Mouse (Mus musculus) subcutaneous adipose tissue, adult 2 months (tissue): Measurements from ENCODE around the gene Gadd45a. TPM values are rescaled to one million over a fixed set of nuclear protein-coding genes. Genes with fewer than 3 reads are reported as not detected.

Experiments
- polyA plus RNA-seq: library from polyadenylated mRNA; depleted of rRNA; stranded (reverse); fragments of >200 nt; gene quantifications from 2 replicates; pipeline ENCODE4 v1.2.3, GENCODE M21; 2012; ENCODE audit warnings: low replicate concordance; rRNA removed

Gene Gadd45a
- polyA plus RNA-seq = 51.4 and 56.8 TPM in 2 replicates

DNA sequence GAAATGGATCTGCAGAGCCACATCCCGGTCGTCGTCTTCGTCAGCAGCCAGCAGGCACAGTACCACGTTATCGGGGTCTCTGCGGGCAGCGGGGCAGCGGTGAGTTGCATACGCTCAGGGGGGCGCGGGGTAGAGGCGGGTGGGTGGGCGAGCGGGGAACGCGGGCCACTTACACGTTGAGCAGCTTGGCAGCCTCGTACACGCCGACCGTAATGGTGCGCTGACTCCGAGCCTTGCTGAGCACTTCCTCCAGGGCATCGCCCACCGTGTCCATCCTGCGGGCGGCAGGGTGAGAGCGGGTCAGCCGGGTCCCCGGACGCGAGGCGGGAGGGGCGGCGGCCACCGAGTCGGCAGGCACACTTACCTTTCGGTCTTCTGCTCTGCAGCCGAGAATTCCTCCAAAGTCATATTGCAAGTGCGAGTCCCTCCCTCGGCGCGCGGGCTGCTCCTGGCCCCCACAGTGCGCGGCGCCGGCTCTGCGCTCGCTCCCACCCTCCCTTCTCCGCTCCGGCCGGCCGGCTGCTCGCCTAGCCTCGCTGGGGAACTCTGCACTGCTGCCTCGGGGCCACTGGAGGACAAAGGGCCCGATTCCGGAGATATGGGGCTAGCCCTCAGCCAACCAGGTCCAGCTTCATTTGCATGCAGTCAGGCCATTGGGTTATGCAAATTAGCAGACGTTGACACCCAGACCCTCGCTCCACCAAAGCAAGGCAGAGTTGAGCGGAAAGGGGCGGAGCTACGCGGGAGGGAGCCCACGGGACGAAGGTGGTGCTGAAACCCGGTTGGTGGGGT, at the start of gene Gadd45a:
Gene Gadd45a, minus strand, starts transcription at position 621 of the 792 bp plus-strand sequence.

Other genes with a start within 250 kb of the Gadd45a start
- not detected in 2 replicates for gene Vmn1r39, start 226.8 kb downstream of the Gadd45a start, polyA plus RNA-seq
- gene Gng12, start 141.1 kb downstream of the Gadd45a start, polyA plus RNA-seq = 34.9 and 87.0 TPM in 2 replicates
- 29.3 and 70.7 TPM in 2 replicates for gene Serbp1, start 200.7 kb upstream of the Gadd45a start, polyA plus RNA-seq